Mouse (Mus musculus) kidney, embryonic 16.5 days (tissue): ENCODE data around the gene Apex1. TPM values are rescaled to one million over a fixed set of nuclear protein-coding genes. Genes with fewer than 3 reads are reported as not detected.

Experiments used
- polyA plus RNA-seq: library from polyadenylated mRNA; unstranded; fragments of >200 nt; fragmentation: Nextera tagmentation; extraction: Ambion mirVana; gene quantifications from 2 replicates; pipeline ENCODE4 v1.2.1, GENCODE M21; 2015

Apex1 gene
- polyA plus RNA-seq, 1 experiment from 2014 or later, result 285 TPM

Other genes starting within 250 kb of the Apex1 start
- gene Olfr747, start 231.8 kb upstream of the Apex1 start, polyA plus RNA-seq, result not detected in 2 replicates
- gene Olfr748, start 217.6 kb upstream of the Apex1 start, polyA plus RNA-seq, result not detected in 2 replicates
- not detected in 2 replicates for gene Olfr749, start 179.9 kb upstream of the Apex1 start, polyA plus RNA-seq
- 80.8 and 83.9 TPM in 2 replicates for gene Ttc5, start 139.4 kb upstream of the Apex1 start, polyA plus RNA-seq
- gene Ccnb1ip1, start 117.2 kb upstream of the Apex1 start, polyA plus RNA-seq, result not detected in 2 replicates
- gene Parp2, start 117.1 kb upstream of the Apex1 start, polyA plus RNA-seq, result 61.8 and 70.2 TPM in 2 replicates
- gene Tep1, start 54.4 kb upstream of the Apex1 start, polyA plus RNA-seq, result 9.6 and 10.2 TPM in 2 replicates
- gene Klhl33, start 27.5 kb upstream of the Apex1 start, polyA plus RNA-seq, result 0.27 and 0.41 TPM in 2 replicates
- 176 and 196 TPM in 2 replicates for gene Osgep, start 75 bp upstream of the Apex1 start, polyA plus RNA-seq
- 57.7 and 60.8 TPM in 2 replicates for gene Pip4p1, start 5.9 kb downstream of the Apex1 start, polyA plus RNA-seq
- gene Pnp, start 6.1 kb downstream of the Apex1 start, polyA plus RNA-seq, result 78.2 and 79.3 TPM in 2 replicates
- gene Gm49342, start 19.5 kb downstream of the Apex1 start, polyA plus RNA-seq, result not detected in 2 replicates
- 0.66 TPM in 1 of 2 replicates, not detected in the other for gene Pnp2, start 31.0 kb downstream of the Apex1 start, polyA plus RNA-seq
- gene Rnase10, start 82.8 kb downstream of the Apex1 start, polyA plus RNA-seq, result not detected in 2 replicates
- 0.14 and 0.30 TPM in 2 replicates for gene Rnase9, start 116.9 kb downstream of the Apex1 start, polyA plus RNA-seq
- gene Rnase11, start 125.2 kb downstream of the Apex1 start, polyA plus RNA-seq, result 0.44 TPM in 1 of 2 replicates, not detected in the other
- 9.0 and 10.2 TPM in 2 replicates for gene Rnase12, start 132.7 kb downstream of the Apex1 start, polyA plus RNA-seq
- gene Olfr750, start 149.5 kb downstream of the Apex1 start, polyA plus RNA-seq, result not detected in 2 replicates
- gene Rnase4, start 166.1 kb downstream of the Apex1 start, polyA plus RNA-seq, result 45.5 and 47.7 TPM in 2 replicates
- gene Ang, start 166.2 kb downstream of the Apex1 start, polyA plus RNA-seq, result 8.6 and 8.9 TPM in 2 replicates
- gene Eddm3b, start 189.5 kb downstream of the Apex1 start, polyA plus RNA-seq, result 1.5 and 2.2 TPM in 2 replicates
- gene Rnase6, start 198.9 kb downstream of the Apex1 start, polyA plus RNA-seq, result 0.64 and 0.89 TPM in 2 replicates
- 0.26 and 0.66 TPM in 2 replicates for gene Rnase1, start 221.8 kb downstream of the Apex1 start, polyA plus RNA-seq
- gene Rnase2b, start 237.3 kb downstream of the Apex1 start, polyA plus RNA-seq, result not detected in 2 replicates